Mouse (Mus musculus) lung, postnatal 0 days (tissue): Measurements from ENCODE around the gene Dnase2b. TPM values are rescaled to one million over a fixed set of nuclear protein-coding genes. Genes with fewer than 3 reads are reported as not detected.

ENCODE experiments used
- ATAC-seq: fragments of 200-750 bp; cut with Nextera tagmentation; 2 replicates; pipeline ENCODE4 v1.8.0; 2017; ENCODE audit warnings: moderate library complexity
- DNase-seq: peaks from one replicate; pipeline ENCODE4 v3.0.0-alpha.2; 2016; ENCODE audit warnings: low spot score
- H3K27ac ChIP-seq: fragments of 300-500 bp; sonication (generic); 2 replicates; pipeline ENCODE4 v1.5.1; 2014; ENCODE audit warnings: antibody characterized with exemption, mild to moderate bottlenecking, low read length, mixed read lengths
- H3K27me3 ChIP-seq: fragments of 300-500 bp; sonication (generic); replicated peaks from 2 replicates; pipeline ENCODE4 v1.6.1; 2014; ENCODE audit warnings: low read length, mixed read lengths; ENCODE audit not compliant: insufficient read depth
- H3K36me3 ChIP-seq: fragments of 300-500 bp; sonication (generic); 2 replicates; pipeline ENCODE4 v1.6.1; 2014; ENCODE audit warnings: low read length, mixed read lengths; ENCODE audit not compliant: insufficient read depth
- H3K4me1 ChIP-seq: fragments of 300-500 bp; sonication (generic); 2 replicates; pipeline ENCODE4 v1.6.1; 2014; ENCODE audit warnings: antibody characterized with exemption, low read depth, low read length, mixed read lengths; ENCODE audit not compliant: insufficient read depth
- H3K4me2 ChIP-seq: fragments of 300-500 bp; sonication (generic); replicated peaks from 2 replicates; pipeline ENCODE4 v1.6.1; 2014; ENCODE audit warnings: low read depth, mild to moderate bottlenecking, low read length, moderate library complexity, mixed read lengths
- H3K4me3 ChIP-seq: fragments of 300-500 bp; sonication (generic); 2 replicates; pipeline ENCODE4 v1.5.1; 2014; ENCODE audit warnings: low read depth, low read length
- H3K9ac ChIP-seq: fragments of 300-500 bp; sonication (generic); replicated peaks from 2 replicates; pipeline ENCODE4 v1.6.1; 2014; ENCODE audit warnings: low read depth, mild to moderate bottlenecking
- H3K9me3 ChIP-seq: fragments of 300-500 bp; sonication (generic); 2 replicates; pipeline ENCODE4 v1.6.1; 2016; ENCODE audit warnings: low read length, mixed read lengths
- CTCF ChIP-seq: IDR thresholded peaks from 2 replicates; pipeline ENCODE4 v1.5.1; 2016; ENCODE audit warnings: antibody characterized with exemption, mild to moderate bottlenecking
- EP300 ChIP-seq: IDR thresholded peaks from 2 replicates; pipeline ENCODE4 v1.6.1; 2016; ENCODE audit warnings: antibody characterized with exemption, mild to moderate bottlenecking, control low read depth
- WGBS: fragments of 180-500 bp; shearing (Covaris S2); extraction: QIAGEN DNeasy Blood & Tissue Kit; methylation state at CpG from one replicate; pipeline ENCODE4 v1.1.7; 2014; 5-methylcytosine and 5-hydroxymethylcytosine counted together
- polyA plus RNA-seq: library from polyadenylated mRNA; unstranded; fragments of >200 nt; fragmentation: Nextera tagmentation; extraction: Ambion mirVana; gene quantifications from 2 replicates; pipeline ENCODE4 v1.2.1, GENCODE M21; 2015

Gene Dnase2b
- polyA plus RNA-seq, 1 experiment from 2014 or later, result 0.07 TPM

GRCm38 (mm10) chr3:146570148-146570782 lies 45.1 kb downstream of the Dnase2b start, which contains the start of gene Uox:
Gene Uox (plus strand): TSS chr3:146570426.
- Histone ChIP-seq H3K36me3 (no peaks in the 10 kb centered on the region), H3K4me1 (no peaks in the 10 kb centered on the region), H3K4me2 (no peak within 1 kb of the TSS), H3K4me3 (no peak within 1 kb of the TSS), H3K27me3 (no peaks in the 10 kb centered on the region), H3K9ac (no peak within 1 kb of the TSS), H3K9me3 (no peaks in the 10 kb centered on the region), H3K27ac (no peak within 1 kb of the TSS)
- ATAC-seq (no peak), DNase-seq (no peak)
- TF ChIP-seq EP300, result no peak
- TF ChIP-seq CTCF, result no peak
- WGBS, result 56% methylated on average over 10 of the region's 10 CpGs

GRCm38 (mm10) chr3:146569594-146569993 lies 45.8 kb downstream of the Dnase2b start:
- H3K9ac ChIP-seq, result no peak overlapping the region
- H3K9me3 ChIP-seq, result no peaks in the 10 kb centered on the region
- no peak for DNase-seq
- H3K27me3 ChIP-seq, result no peaks in the 10 kb centered on the region
- ATAC-seq, result no peak
- H3K4me2 ChIP-seq, result no peak overlapping the region
- no peaks in the 10 kb centered on the region for H3K36me3 ChIP-seq
- no peaks in the 10 kb centered on the region for H3K4me1 ChIP-seq
- WGBS, result 85% methylated on average over 3 of the region's 3 CpGs
- no peak for TF ChIP-seq EP300
- TF ChIP-seq CTCF, result no peak
- H3K27ac ChIP-seq, result no peak overlapping the region
- H3K4me3 ChIP-seq, result no peak overlapping the region

- Histone ChIP-seq H3K4me2 (no peak overlapping the region), H3K27ac (no peak overlapping the region), H3K36me3 (no peaks in the 10 kb centered on the region), H3K4me1 (no peaks in the 10 kb centered on the region), H3K27me3 (no peaks in the 10 kb centered on the region), H3K9ac (no peak overlapping the region), H3K9me3 (no peaks in the 10 kb centered on the region), H3K4me3 (no peak overlapping the region)
- TF ChIP-seq CTCF (no peak), EP300 (no peak)
- DNase-seq, result peak; percentile 22
- peak; percentile 35; the same call in 1 of the 2 replicates for ATAC-seq
- WGBS, result 51% methylated on average over 9 of the region's 9 CpGs
These were observed 47.4 kb downstream of the Dnase2b start for GRCm38 (mm10) chr3:146567884-146568530.

GRCm38 (mm10) chr3:146567366-146567765 lies 48.0 kb downstream of the Dnase2b start:
- H3K4me3 ChIP-seq, result no peak overlapping the region
- H3K27ac ChIP-seq, result no peak overlapping the region
- H3K36me3 ChIP-seq, result no peaks in the 10 kb centered on the region
- H3K4me1 ChIP-seq, result no peaks in the 10 kb centered on the region
- TF ChIP-seq CTCF, result no peak
- 49% methylated on average over 7 of the region's 7 CpGs for WGBS
- H3K9me3 ChIP-seq, result no peaks in the 10 kb centered on the region
- no peak for ATAC-seq
- DNase-seq, result no peak
- H3K4me2 ChIP-seq, result no peak overlapping the region
- H3K27me3 ChIP-seq, result no peaks in the 10 kb centered on the region
- H3K9ac ChIP-seq, result no peak overlapping the region

GRCm38 (mm10) chr3:146565065-146565411 lies 50.4 kb downstream of the Dnase2b start:
- no peak overlapping the region for H3K9ac ChIP-seq
- H3K27me3 ChIP-seq, result no peaks in the 10 kb centered on the region
- H3K4me3 ChIP-seq, result no peak overlapping the region
- H3K27ac ChIP-seq, result no peak overlapping the region
- no peak for ATAC-seq
- H3K4me2 ChIP-seq, result no peak overlapping the region
- WGBS, result 87% methylated on average over 1 of the region's 1 CpGs
- DNase-seq, result no peak
- TF ChIP-seq CTCF, result no peak
- no peak for TF ChIP-seq EP300
- no peaks in the 10 kb centered on the region for H3K9me3 ChIP-seq
- no peaks in the 10 kb centered on the region for H3K36me3 ChIP-seq
- no peaks in the 10 kb centered on the region for H3K4me1 ChIP-seq

- no peak overlapping the region for H3K27ac ChIP-seq
- DNase-seq, result peak; percentile 84
- no peaks in the 10 kb centered on the region for H3K9me3 ChIP-seq
- H3K36me3 ChIP-seq, result no peaks in the 10 kb centered on the region
- no peak for TF ChIP-seq EP300
- TF ChIP-seq CTCF, result peak; percentile 78
- no peaks in the 10 kb centered on the region for H3K27me3 ChIP-seq
- no peak overlapping the region for H3K9ac ChIP-seq
- H3K4me1 ChIP-seq, result no peaks in the 10 kb centered on the region
- H3K4me3 ChIP-seq, result no peak overlapping the region
- WGBS, result 42% methylated on average over 14 of the region's 14 CpGs
- no peak overlapping the region for H3K4me2 ChIP-seq
- ATAC-seq, result no peak
These were observed 50.9 kb downstream of the Dnase2b start for GRCm38 (mm10) chr3:146564268-146565064.
